Mouse (Mus musculus) ES-E14 (cell line): ENCODE results near the gene Adh1.

ENCODE experiments used
- CHD2 ChIP-seq: IDR thresholded peaks from 2 replicates; pipeline ENCODE4 v1.6.1; 2014; ENCODE audit warnings: mild to moderate bottlenecking, low read depth, low read length, inconsistent platforms
- HCFC1 ChIP-seq: IDR thresholded peaks from 2 replicates; pipeline ENCODE4 v1.6.1; 2012; ENCODE audit warnings: low read length, inconsistent platforms, borderline replicate concordance; ENCODE audit not compliant: insufficient read depth
- ZC3H11A ChIP-seq: IDR thresholded peaks from 2 replicates; pipeline ENCODE4 v1.6.1; 2012; ENCODE audit warnings: low read depth, mild to moderate bottlenecking, inconsistent platforms, low read length, borderline replicate concordance
- ZNF384 ChIP-seq: IDR thresholded peaks from 2 replicates; pipeline ENCODE4 v1.6.1; 2012; ENCODE audit warnings: low read depth, low read length, inconsistent platforms

DNA sequence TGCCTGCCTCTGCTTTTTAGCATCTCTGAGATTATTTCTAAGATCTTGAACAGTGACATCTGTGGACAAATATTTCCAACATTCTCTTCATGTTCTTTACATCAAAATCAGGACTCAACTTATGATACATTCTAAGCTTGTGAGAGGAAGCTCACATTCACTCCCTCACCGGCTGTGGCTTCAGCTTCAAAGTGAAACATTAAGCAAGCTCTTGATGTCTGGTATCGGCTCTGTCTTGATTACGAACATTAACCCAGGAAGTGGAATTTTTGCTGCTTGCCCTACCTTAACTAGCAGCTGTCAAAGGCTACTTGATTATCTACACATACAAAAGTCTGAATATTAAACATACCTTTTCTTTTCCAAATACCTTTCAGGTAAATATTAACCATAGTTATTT lies 14.3 kb downstream of the Adh1 start:
- TF ChIP-seq ZNF384 (no peak), ZC3H11A (no peak), CHD2 (no peak), HCFC1 (no peak)
